Mouse (Mus musculus): ENCODE measurements around the gene Vipr1. TPM values are rescaled to one million over a fixed set of nuclear protein-coding genes. Genes with fewer than 3 reads are reported as not detected.

Gene Vipr1
- polyA plus RNA-seq, 1 experiment from 2014 or later = not detected

DNA sequence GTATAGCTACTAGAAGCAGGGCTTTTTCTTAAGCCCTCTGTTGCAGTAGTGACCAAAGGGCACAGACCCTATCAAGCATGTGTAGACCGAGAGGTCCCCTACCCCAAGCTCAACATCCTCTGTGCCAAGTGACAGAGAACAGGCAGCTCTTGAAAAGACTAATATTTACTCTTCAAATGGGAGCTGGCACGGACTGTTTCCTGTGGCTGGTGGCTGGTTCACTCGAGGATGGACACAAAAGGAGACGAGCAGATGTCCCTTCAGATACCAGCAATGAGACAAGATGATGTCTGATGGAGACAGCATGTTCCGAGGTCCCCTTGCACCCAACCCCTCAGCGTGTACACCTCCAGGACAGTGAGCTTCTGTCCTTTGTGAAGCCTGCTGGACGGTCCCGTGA lies 35.0 kb downstream of the Vipr1 start:
- no peak for ATAC-seq (ENCODE audit: low FRiP score, low TSS enrichment)
- no peaks in the 10 kb centered on the region for H3K9me3 ChIP-seq (ENCODE audit: control insufficient read depth, low read length)
- no peak overlapping the region for H3K4me2 ChIP-seq (replicated peaks; ENCODE audit: low read depth, low read length)
- no peak overlapping the region for H3K27ac ChIP-seq (ENCODE audit: low read depth, low read length)
- H3K27me3 ChIP-seq (ENCODE audit: control insufficient read depth, insufficient read depth, low read length) = no peaks in the 10 kb centered on the region
- H3K36me3 ChIP-seq (ENCODE audit: control insufficient read depth, insufficient read depth, low read length) = no peaks in the 10 kb centered on the region
- no peak overlapping the region for H3K9ac ChIP-seq (ENCODE audit: low read depth, low read length)
- no peak overlapping the region for H3K4me3 ChIP-seq (ENCODE audit: low read length)
- 61% methylated on average over 8 of the region's 8 CpGs for WGBS
- no peaks in the 10 kb centered on the region for H3K4me1 ChIP-seq (ENCODE audit: control insufficient read depth, insufficient read depth, low read length)

- H3K9me3 ChIP-seq (ENCODE audit: control insufficient read depth, low read length) = no peaks in the 10 kb centered on the region
- 28% methylated on average over 6 of the region's 6 CpGs for WGBS
- no peaks in the 10 kb centered on the region for H3K27me3 ChIP-seq (ENCODE audit: control insufficient read depth, insufficient read depth, low read length)
- H3K4me2 ChIP-seq (replicated peaks; ENCODE audit: low read depth, low read length) = no peak overlapping the region
- no peak overlapping the region for H3K9ac ChIP-seq (ENCODE audit: low read depth, low read length)
- no peak overlapping the region for H3K27ac ChIP-seq (ENCODE audit: low read depth, low read length)
- no peak overlapping the region for H3K4me3 ChIP-seq (ENCODE audit: low read length)
- peak; percentile 63; the same call in 1 of the 2 replicates for ATAC-seq (ENCODE audit: low FRiP score, low TSS enrichment)
- no peaks in the 10 kb centered on the region for H3K4me1 ChIP-seq (ENCODE audit: control insufficient read depth, insufficient read depth, low read length)
- peaks cover 5% of the 10 kb centered on the region for H3K36me3 ChIP-seq (ENCODE audit: control insufficient read depth, insufficient read depth, low read length)
These were observed 37.0 kb downstream of the Vipr1 start for GRCm38 (mm10) chr9:121679549-121679948.

- Histone ChIP-seq H3K9ac (ENCODE audit: low read depth, low read length) (no peak overlapping the region), H3K4me1 (ENCODE audit: control insufficient read depth, insufficient read depth, low read length) (no peaks in the 10 kb centered on the region), H3K27ac (ENCODE audit: low read depth, low read length) (no peak overlapping the region), H3K9me3 (ENCODE audit: control insufficient read depth, low read length) (no peaks in the 10 kb centered on the region), H3K4me2 (replicated peaks; ENCODE audit: low read depth, low read length) (no peak overlapping the region), H3K36me3 (ENCODE audit: control insufficient read depth, insufficient read depth, low read length) (peaks cover 13% of the 10 kb centered on the region), H3K27me3 (ENCODE audit: control insufficient read depth, insufficient read depth, low read length) (no peaks in the 10 kb centered on the region), H3K4me3 (ENCODE audit: low read length) (no peak overlapping the region)
- 83% methylated on average over 8 of the region's 8 CpGs for WGBS
- ATAC-seq (ENCODE audit: low FRiP score, low TSS enrichment) = no peak
These were observed 38.7 kb downstream of the Vipr1 start for GRCm38 (mm10) chr9:121681191-121681590.

DNA sequence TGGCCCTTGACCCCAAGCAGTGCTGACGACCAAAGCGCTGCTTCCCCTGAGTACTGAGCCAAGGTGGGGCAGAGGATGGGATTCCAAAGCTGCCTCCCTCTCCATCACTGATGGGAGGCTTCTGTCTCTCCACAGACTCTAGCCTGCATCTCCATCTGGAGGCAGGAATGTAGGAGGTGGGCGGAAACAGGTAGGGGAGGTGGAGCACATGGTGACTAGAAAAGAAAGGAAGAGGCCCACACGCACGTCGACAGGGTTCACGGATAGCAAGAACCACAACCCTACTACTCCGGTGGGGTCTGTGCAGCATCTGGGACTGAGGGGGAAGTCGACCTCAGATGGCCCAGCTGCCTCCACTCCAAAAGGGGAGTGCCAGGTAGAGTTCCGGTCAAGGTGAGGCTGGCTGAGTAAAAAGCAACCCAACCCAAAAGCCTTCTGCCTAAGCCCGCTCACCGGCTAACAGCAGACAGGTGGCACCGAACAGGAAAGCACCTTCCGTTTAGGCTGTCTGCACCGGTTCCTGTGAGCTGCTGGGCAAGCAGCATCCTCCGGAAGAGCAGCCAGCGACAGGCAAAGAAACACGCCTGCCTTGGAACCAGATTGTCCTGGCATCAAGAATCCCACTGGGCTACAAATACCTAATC lies 39.6 kb downstream of the Vipr1 start:
- ATAC-seq (ENCODE audit: low FRiP score, low TSS enrichment) = no peak

GRCm38 (mm10) chr9:121684702-121685101 lies 42.2 kb downstream of the Vipr1 start:
- ATAC-seq (ENCODE audit: low FRiP score, low TSS enrichment) = no peak
- peaks cover 26% of the 10 kb centered on the region for H3K36me3 ChIP-seq (ENCODE audit: control insufficient read depth, insufficient read depth, low read length)
- WGBS = 83% methylated on average over 7 of the region's 7 CpGs

More for the DNA sequence above, 39.6 kb downstream of the Vipr1 start:
- no peak overlapping the region for H3K9ac ChIP-seq (ENCODE audit: low read depth, low read length)
- H3K27me3 ChIP-seq (ENCODE audit: control insufficient read depth, insufficient read depth, low read length) = no peaks in the 10 kb centered on the region
- H3K4me3 ChIP-seq (ENCODE audit: low read length) = no peak overlapping the region
- H3K9me3 ChIP-seq (ENCODE audit: control insufficient read depth, low read length) = no peaks in the 10 kb centered on the region
- 74% methylated on average over 18 of the region's 18 CpGs for WGBS
- no peak overlapping the region for H3K27ac ChIP-seq (ENCODE audit: low read depth, low read length)
- no peak overlapping the region for H3K4me2 ChIP-seq (replicated peaks; ENCODE audit: low read depth, low read length)
- peaks cover 14% of the 10 kb centered on the region for H3K36me3 ChIP-seq (ENCODE audit: control insufficient read depth, insufficient read depth, low read length)
- H3K4me1 ChIP-seq (ENCODE audit: control insufficient read depth, insufficient read depth, low read length) = no peaks in the 10 kb centered on the region

DNA sequence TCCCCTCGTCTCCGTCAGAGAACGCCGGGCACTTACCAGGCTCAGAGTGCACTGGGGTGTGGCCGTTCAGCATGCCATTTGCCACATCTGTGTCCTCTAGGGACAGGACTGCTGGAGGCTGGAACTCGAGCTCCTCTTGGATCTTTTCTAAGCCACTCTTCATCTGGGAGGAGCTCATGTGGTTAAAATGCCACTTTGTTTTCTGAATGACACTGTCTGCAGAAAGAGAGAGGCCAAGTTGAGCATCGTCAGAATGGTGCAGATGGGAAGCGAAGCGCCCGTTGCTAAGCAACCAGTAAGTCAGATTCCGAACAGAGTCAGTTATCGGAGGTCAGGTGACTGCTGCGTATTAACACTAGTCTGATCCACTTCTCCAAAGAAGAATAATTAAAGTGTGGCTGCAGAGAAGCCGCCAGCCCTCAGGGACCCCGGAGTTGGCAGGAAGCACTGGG lies 47.7 kb downstream of the Vipr1 start:
- peaks cover 27% of the 10 kb centered on the region; the same call in 1 of the 2 replicates for H3K36me3 ChIP-seq (ENCODE audit: control insufficient read depth, insufficient read depth, low read length)
- WGBS = 55% methylated on average over 15 of the region's 15 CpGs
- no peak overlapping the region for H3K4me2 ChIP-seq (replicated peaks; ENCODE audit: low read depth, low read length)

More at GRCm38 (mm10) chr9:121684702-121685101, 42.2 kb downstream of the Vipr1 start:
- H3K27ac ChIP-seq (ENCODE audit: low read depth, low read length) = no peak overlapping the region
- no peak overlapping the region for H3K4me3 ChIP-seq (ENCODE audit: low read length)
- H3K9me3 ChIP-seq (ENCODE audit: control insufficient read depth, low read length) = no peaks in the 10 kb centered on the region
- no peaks in the 10 kb centered on the region for H3K4me1 ChIP-seq (ENCODE audit: control insufficient read depth, insufficient read depth, low read length)
- H3K9ac ChIP-seq (ENCODE audit: low read depth, low read length) = no peak overlapping the region
- no peaks in the 10 kb centered on the region for H3K27me3 ChIP-seq (ENCODE audit: control insufficient read depth, insufficient read depth, low read length)
- no peak overlapping the region for H3K4me2 ChIP-seq (replicated peaks; ENCODE audit: low read depth, low read length)

DNA sequence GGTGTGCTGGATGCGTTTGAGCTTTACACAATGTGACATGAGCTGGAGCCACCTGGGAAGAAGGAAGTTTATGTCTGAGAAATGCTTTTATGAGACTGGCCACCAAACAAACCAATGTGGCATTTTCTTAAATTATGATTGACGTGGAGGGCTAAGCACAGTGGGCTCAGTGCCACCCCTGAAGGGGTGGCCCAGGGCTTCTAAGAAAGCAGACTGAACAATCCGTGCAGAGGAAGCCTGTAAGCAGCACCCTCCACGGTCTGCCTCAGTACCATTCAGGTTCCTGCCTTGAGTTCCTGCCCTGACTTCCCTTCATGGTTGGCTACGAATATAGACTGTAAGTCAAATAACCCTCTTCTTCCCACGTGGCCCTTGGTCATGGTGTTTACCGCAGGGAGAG lies 48.2 kb downstream of the Vipr1 start:
- Histone ChIP-seq H3K27ac (ENCODE audit: low read depth, low read length) (no peak overlapping the region), H3K27me3 (ENCODE audit: control insufficient read depth, insufficient read depth, low read length) (no peaks in the 10 kb centered on the region), H3K36me3 (ENCODE audit: control insufficient read depth, insufficient read depth, low read length) (peaks cover 27% of the 10 kb centered on the region; the same call in 1 of the 2 replicates), H3K4me1 (ENCODE audit: control insufficient read depth, insufficient read depth, low read length) (no peaks in the 10 kb centered on the region), H3K9me3 (ENCODE audit: control insufficient read depth, low read length) (no peaks in the 10 kb centered on the region), H3K4me2 (replicated peaks; ENCODE audit: low read depth, low read length) (no peak overlapping the region), H3K9ac (ENCODE audit: low read depth, low read length) (no peak overlapping the region), H3K4me3 (ENCODE audit: low read length) (no peak overlapping the region)
- ATAC-seq (ENCODE audit: low FRiP score, low TSS enrichment) = no peak
- 93% methylated on average over 7 of the region's 7 CpGs for WGBS

More for the DNA sequence above, 47.7 kb downstream of the Vipr1 start:
- H3K4me3 ChIP-seq (ENCODE audit: low read length) = no peak overlapping the region
- H3K27me3 ChIP-seq (ENCODE audit: control insufficient read depth, insufficient read depth, low read length) = no peaks in the 10 kb centered on the region
- H3K9me3 ChIP-seq (ENCODE audit: control insufficient read depth, low read length) = no peaks in the 10 kb centered on the region
- no peak overlapping the region for H3K27ac ChIP-seq (ENCODE audit: low read depth, low read length)
- ATAC-seq (ENCODE audit: low FRiP score, low TSS enrichment) = no peak
- no peak overlapping the region for H3K9ac ChIP-seq (ENCODE audit: low read depth, low read length)
- H3K4me1 ChIP-seq (ENCODE audit: control insufficient read depth, insufficient read depth, low read length) = no peaks in the 10 kb centered on the region

DNA sequence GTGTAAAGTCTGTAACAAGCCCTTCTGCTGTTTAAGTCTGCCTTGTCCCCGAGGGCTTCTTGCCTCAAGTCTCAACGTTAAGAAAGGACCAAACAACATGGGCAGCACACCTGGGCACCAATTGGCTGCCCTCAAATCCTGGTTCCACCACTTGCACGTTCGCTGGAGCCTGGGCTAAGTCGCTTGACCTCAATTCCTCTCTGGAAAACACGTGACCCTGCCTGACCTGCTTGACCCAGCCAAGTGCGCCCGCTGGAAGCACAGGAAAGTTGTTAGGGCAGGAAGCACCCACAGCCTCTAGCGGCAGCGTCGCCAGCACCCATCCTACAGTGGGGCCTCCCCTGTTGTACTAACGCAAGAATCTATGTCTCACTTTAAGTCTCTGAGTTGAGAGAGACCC lies 52.2 kb downstream of the Vipr1 start:
- no peak overlapping the region for H3K9ac ChIP-seq (ENCODE audit: low read depth, low read length)
- H3K9me3 ChIP-seq (ENCODE audit: control insufficient read depth, low read length) = no peaks in the 10 kb centered on the region
- ATAC-seq (ENCODE audit: low FRiP score, low TSS enrichment) = no peak
- H3K4me1 ChIP-seq (ENCODE audit: control insufficient read depth, insufficient read depth, low read length) = no peaks in the 10 kb centered on the region
- H3K27ac ChIP-seq (ENCODE audit: low read depth, low read length) = no peak overlapping the region
- 71% methylated on average over 12 of the region's 12 CpGs for WGBS
- H3K36me3 ChIP-seq (ENCODE audit: control insufficient read depth, insufficient read depth, low read length) = peaks cover 14% of the 10 kb centered on the region; the same call in 1 of the 2 replicates
- H3K4me2 ChIP-seq (replicated peaks; ENCODE audit: low read depth, low read length) = no peak overlapping the region
- no peak overlapping the region for H3K4me3 ChIP-seq (ENCODE audit: low read length)
- no peaks in the 10 kb centered on the region for H3K27me3 ChIP-seq (ENCODE audit: control insufficient read depth, insufficient read depth, low read length)

GRCm38 (mm10) chr9:121696626-121697025 lies 54.1 kb downstream of the Vipr1 start:
- 91% methylated on average over 9 of the region's 9 CpGs for WGBS
- Histone ChIP-seq H3K4me2 (replicated peaks; ENCODE audit: low read depth, low read length) (no peak overlapping the region), H3K9me3 (ENCODE audit: control insufficient read depth, low read length) (no peaks in the 10 kb centered on the region), H3K36me3 (ENCODE audit: control insufficient read depth, insufficient read depth, low read length) (peaks cover 6% of the 10 kb centered on the region; the same call in 1 of the 2 replicates), H3K4me1 (ENCODE audit: control insufficient read depth, insufficient read depth, low read length) (no peaks in the 10 kb centered on the region), H3K27ac (ENCODE audit: low read depth, low read length) (no peak overlapping the region), H3K4me3 (ENCODE audit: low read length) (no peak overlapping the region), H3K27me3 (ENCODE audit: control insufficient read depth, insufficient read depth, low read length) (no peaks in the 10 kb centered on the region), H3K9ac (ENCODE audit: low read depth, low read length) (no peak overlapping the region)
- ATAC-seq (ENCODE audit: low FRiP score, low TSS enrichment) = no peak

Measured in kidney, embryonic 14.5 days (tissue).